Mouse (Mus musculus): ENCODE results near the gene Sipa1l3. TPM values are rescaled to one million over a fixed set of nuclear protein-coding genes. Genes with fewer than 3 reads are reported as not detected.

Sipa1l3 gene
- total RNA-seq (2023): 10 to 100 TPM; 42.9 to 46.2 TPM

GRCm38 (mm10) chr7:29518421-29519210, at the start of gene Sipa1l3:
Sipa1l3 (minus strand) TSS chr7:29518641.

GRCm38 (mm10) chr7:29303738-29304462, 214.5 kb downstream of the Sipa1l3 start, which contains the start of gene Dpf1:
Dpf1 (plus strand) TSS chr7:29303951.

GRCm38 (mm10) chr7:29288942-29289638, 229.4 kb downstream of the Sipa1l3 start, which contains the start of gene Ppp1r14a:
Ppp1r14a (plus strand) TSS chr7:29289308.

DNA sequence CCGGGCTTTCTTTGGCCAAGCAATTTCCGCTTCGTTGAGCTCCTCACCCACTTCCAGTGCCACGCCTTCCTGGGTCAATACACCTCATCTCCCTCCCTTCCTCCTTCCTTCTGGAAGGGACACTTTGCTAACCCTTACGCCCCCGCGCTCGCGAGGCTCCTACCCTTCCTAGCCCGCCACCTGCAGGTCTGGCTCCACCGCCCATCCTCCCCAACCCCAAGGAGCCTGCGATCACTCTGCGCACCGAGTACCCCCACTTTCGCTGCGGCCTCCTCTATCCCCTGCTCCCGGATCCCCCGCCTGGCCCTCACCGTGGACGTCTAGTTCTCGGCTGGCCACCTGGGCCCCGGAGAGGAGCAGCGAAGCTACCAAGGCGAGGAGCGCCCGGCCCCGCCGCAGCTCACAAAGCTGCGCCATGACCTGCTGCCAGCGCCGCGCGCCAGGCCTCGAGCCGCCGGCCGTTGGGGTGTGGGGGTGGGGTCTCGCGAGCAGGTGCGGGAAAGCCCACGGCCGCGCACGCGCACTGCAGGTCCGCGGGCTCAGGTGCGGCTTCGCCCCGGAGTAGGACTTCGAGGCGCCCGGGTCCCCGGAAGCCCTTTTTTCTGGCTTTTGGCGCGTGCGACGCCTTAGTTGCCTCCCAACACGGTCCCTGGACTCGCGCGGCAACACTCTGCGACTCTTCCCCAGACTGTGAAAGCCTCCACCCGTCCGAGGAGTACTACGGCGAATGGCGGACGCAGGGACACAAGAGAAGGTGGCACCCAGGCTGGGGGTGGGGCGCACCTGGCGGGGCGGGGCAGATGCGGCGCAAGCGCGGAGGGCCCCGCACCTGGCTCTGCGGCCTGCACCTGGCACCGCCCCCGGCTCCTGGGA, 237.0 kb downstream of the Sipa1l3 start, which contains the start of gene Spint2:
Spint2 (minus strand) TSS at position 712 of the 873 bp plus-strand sequence.

Other genes with a start within 250 kb of the Sipa1l3 start
- gene Spint2, start 236.7 kb downstream of the Sipa1l3 start, total RNA-seq (2023): 10 to 100 TPM; 38.6 to 45.2 TPM
- gene Ppp1r14a, start 229.3 kb downstream of the Sipa1l3 start, total RNA-seq (2023): not detected
- 1 to 10 TPM in 1 of 2 experiments, not detected in 1; 1.0 TPM for gene Dpf1, start 214.7 kb downstream of the Sipa1l3 start, total RNA-seq (2023)
- not detected for gene Catsperg2, start 208.4 kb upstream of the Sipa1l3 start, total RNA-seq (2023)
- 10 to 100 TPM; 22.8 to 26.3 TPM for gene Zfp84, start 249.9 kb upstream of the Sipa1l3 start, total RNA-seq (2023)

Measured in B cell, adult 67 days (primary cell).